Mouse (Mus musculus): ENCODE measurements around the gene Kcnj9. TPM values are rescaled to one million over a fixed set of nuclear protein-coding genes. Genes with fewer than 3 reads are reported as not detected.

Kcnj9 gene
- polyA plus RNA-seq, 1 experiment from 2014 or later, result 0.04 TPM

GRCm38 (mm10) chr1:172279768-172280509 is 49.2 kb downstream of the Kcnj9 start:
- no peaks in the 10 kb centered on the region for H3K36me3 ChIP-seq
- no peak overlapping the region for H3K4me3 ChIP-seq
- H3K27ac ChIP-seq, result no peak overlapping the region
- no peak for ATAC-seq (ENCODE audit: insufficient number of reproducible peaks, low FRiP score, low TSS enrichment, low read depth)
- no peaks in the 10 kb centered on the region for H3K4me1 ChIP-seq
- H3K27me3 ChIP-seq, result no peaks in the 10 kb centered on the region
- no peaks in the 10 kb centered on the region for H3K9me3 ChIP-seq
- WGBS, result 73% methylated on average over 16 of the region's 16 CpGs
- no peak overlapping the region for H3K9ac ChIP-seq
- no peak overlapping the region for H3K4me2 ChIP-seq

GRCm38 (mm10) chr1:172278328-172278727 is 50.8 kb downstream of the Kcnj9 start:
- Histone ChIP-seq H3K4me2 (no peak overlapping the region), H3K4me3 (no peak overlapping the region), H3K27me3 (no peaks in the 10 kb centered on the region), H3K36me3 (no peaks in the 10 kb centered on the region), H3K9ac (no peak overlapping the region), H3K9me3 (no peaks in the 10 kb centered on the region), H3K27ac (no peak overlapping the region), H3K4me1 (no peaks in the 10 kb centered on the region)
- 91% methylated on average over 13 of the region's 13 CpGs for WGBS
- no peak for ATAC-seq (ENCODE audit: insufficient number of reproducible peaks, low FRiP score, low TSS enrichment, low read depth)

DNA sequence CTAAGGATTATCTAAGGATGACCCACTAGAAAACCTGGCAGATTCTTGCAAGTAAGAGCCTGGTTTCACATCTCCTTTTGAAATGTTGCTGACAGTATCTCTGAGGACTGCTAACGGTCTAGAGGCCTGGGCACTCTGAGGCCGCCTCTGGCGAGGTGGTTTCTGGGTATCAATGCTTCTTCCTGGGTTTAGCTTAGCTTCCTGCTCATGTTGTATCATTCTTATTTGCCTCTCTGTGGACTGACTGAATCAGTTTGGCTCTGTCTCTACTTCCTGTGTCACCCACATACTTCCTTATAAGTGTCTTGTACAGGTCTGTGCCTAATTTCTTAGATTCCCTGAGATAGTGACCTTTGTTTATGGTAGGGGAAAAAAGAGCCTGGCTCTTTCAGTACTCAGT is 51.9 kb downstream of the Kcnj9 start:
- no peaks in the 10 kb centered on the region for H3K4me1 ChIP-seq
- no peaks in the 10 kb centered on the region for H3K36me3 ChIP-seq
- no peak overlapping the region for H3K27ac ChIP-seq
- WGBS, result 71% methylated on average over 3 of the region's 3 CpGs
- H3K4me3 ChIP-seq, result no peak overlapping the region
- no peaks in the 10 kb centered on the region for H3K9me3 ChIP-seq
- no peak for ATAC-seq (ENCODE audit: insufficient number of reproducible peaks, low FRiP score, low TSS enrichment, low read depth)
- no peak overlapping the region for H3K9ac ChIP-seq
- no peak overlapping the region for H3K4me2 ChIP-seq
- H3K27me3 ChIP-seq, result no peaks in the 10 kb centered on the region

GRCm38 (mm10) chr1:172274547-172274946 is 54.6 kb downstream of the Kcnj9 start:
- ATAC-seq (ENCODE audit: insufficient number of reproducible peaks, low FRiP score, low TSS enrichment, low read depth), result no peak
- Histone ChIP-seq H3K27me3 (no peaks in the 10 kb centered on the region), H3K4me2 (no peak overlapping the region), H3K9me3 (no peaks in the 10 kb centered on the region), H3K36me3 (no peaks in the 10 kb centered on the region), H3K9ac (no peak overlapping the region), H3K27ac (no peak overlapping the region), H3K4me3 (no peak overlapping the region), H3K4me1 (no peaks in the 10 kb centered on the region)
- WGBS, result 77% methylated on average over 5 of the region's 5 CpGs

GRCm38 (mm10) chr1:172274116-172274515 is 55.0 kb downstream of the Kcnj9 start:
- no peaks in the 10 kb centered on the region for H3K36me3 ChIP-seq
- no peaks in the 10 kb centered on the region for H3K27me3 ChIP-seq
- H3K4me3 ChIP-seq, result no peak overlapping the region
- H3K9me3 ChIP-seq, result no peaks in the 10 kb centered on the region
- H3K4me2 ChIP-seq, result no peak overlapping the region
- no peak overlapping the region for H3K27ac ChIP-seq
- no peak for ATAC-seq (ENCODE audit: insufficient number of reproducible peaks, low FRiP score, low TSS enrichment, low read depth)
- H3K9ac ChIP-seq, result no peak overlapping the region
- no peaks in the 10 kb centered on the region for H3K4me1 ChIP-seq
- WGBS, result 55% methylated on average over 5 of the region's 5 CpGs

GRCm38 (mm10) chr1:172273386-172273785 is 55.7 kb downstream of the Kcnj9 start:
- H3K4me3 ChIP-seq, result no peak overlapping the region
- no peak overlapping the region for H3K4me2 ChIP-seq
- H3K4me1 ChIP-seq, result no peaks in the 10 kb centered on the region
- H3K27me3 ChIP-seq, result no peaks in the 10 kb centered on the region
- WGBS, result 83% methylated on average over 6 of the region's 6 CpGs
- H3K9ac ChIP-seq, result no peak overlapping the region
- H3K27ac ChIP-seq, result no peak overlapping the region
- no peak for ATAC-seq (ENCODE audit: insufficient number of reproducible peaks, low FRiP score, low TSS enrichment, low read depth)
- no peaks in the 10 kb centered on the region for H3K9me3 ChIP-seq
- H3K36me3 ChIP-seq, result no peaks in the 10 kb centered on the region

DNA sequence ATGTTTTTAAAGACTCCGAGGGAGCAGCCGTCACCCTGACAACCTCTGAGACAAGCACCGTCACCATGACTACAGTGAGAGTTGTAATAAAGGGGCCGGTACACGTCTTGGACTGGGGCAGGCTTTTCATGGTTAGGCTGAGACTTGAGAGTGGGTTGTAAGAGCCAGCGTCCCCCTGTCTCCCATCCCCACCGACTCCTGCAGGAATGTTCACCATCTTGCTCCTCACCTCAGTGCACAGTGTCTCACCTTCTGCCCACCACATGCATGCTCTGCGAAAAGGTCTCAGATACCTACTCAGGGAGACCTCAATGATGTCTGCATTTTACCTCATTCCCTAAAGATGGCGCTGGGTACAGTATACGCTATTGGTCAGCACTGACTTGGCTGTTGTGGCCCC is 57.4 kb downstream of the Kcnj9 start:
- H3K4me3 ChIP-seq, result no peak overlapping the region
- no peak overlapping the region for H3K27ac ChIP-seq
- H3K9ac ChIP-seq, result no peak overlapping the region
- no peaks in the 10 kb centered on the region for H3K9me3 ChIP-seq
- H3K4me2 ChIP-seq, result no peak overlapping the region
- H3K4me1 ChIP-seq, result no peaks in the 10 kb centered on the region
- H3K27me3 ChIP-seq, result no peaks in the 10 kb centered on the region
- no peak for ATAC-seq (ENCODE audit: insufficient number of reproducible peaks, low FRiP score, low TSS enrichment, low read depth)
- no peaks in the 10 kb centered on the region for H3K36me3 ChIP-seq
- WGBS, result 73% methylated on average over 10 of the region's 10 CpGs

DNA sequence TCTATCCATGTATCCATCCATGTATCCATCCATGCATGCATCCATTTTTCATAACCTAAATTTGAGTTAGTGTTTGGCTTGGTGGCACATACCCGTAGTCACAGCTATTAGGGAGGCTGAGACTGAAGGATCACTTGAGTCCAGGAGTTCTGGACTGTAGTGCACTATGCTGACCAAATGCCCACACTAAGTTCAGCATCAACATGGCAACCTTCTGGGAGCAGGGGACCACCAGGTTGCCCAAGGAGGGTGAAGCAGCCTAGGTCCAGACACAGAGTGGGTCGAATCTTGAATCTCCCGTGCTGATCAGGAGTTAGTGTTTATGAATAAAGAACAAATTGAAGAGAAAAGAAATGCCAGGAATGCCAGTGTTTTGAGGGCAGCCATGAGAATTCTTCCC is 57.9 kb downstream of the Kcnj9 start:
- H3K9me3 ChIP-seq, result no peaks in the 10 kb centered on the region
- H3K36me3 ChIP-seq, result no peaks in the 10 kb centered on the region
- ATAC-seq (ENCODE audit: insufficient number of reproducible peaks, low FRiP score, low TSS enrichment, low read depth), result no peak
- no peaks in the 10 kb centered on the region for H3K27me3 ChIP-seq
- H3K9ac ChIP-seq, result no peak overlapping the region
- H3K4me1 ChIP-seq, result no peaks in the 10 kb centered on the region
- H3K4me2 ChIP-seq, result no peak overlapping the region
- H3K4me3 ChIP-seq, result no peak overlapping the region
- WGBS, result 81% methylated on average over 3 of the region's 3 CpGs
- H3K27ac ChIP-seq, result no peak overlapping the region

Other genes starting within 250 kb of the Kcnj9 start
- 271 and 272 TPM in 2 replicates for gene Copa, start 246.8 kb downstream of the Kcnj9 start, polyA plus RNA-seq (2015; fragmentation: Nextera tagmentation; extraction: Ambion mirVana)
- 107 and 119 TPM in 2 replicates for gene Ncstn, start 246.5 kb downstream of the Kcnj9 start, polyA plus RNA-seq (2015; fragmentation: Nextera tagmentation; extraction: Ambion mirVana)
- 118 and 137 TPM in 2 replicates for gene Pex19, start 202.6 kb downstream of the Kcnj9 start, polyA plus RNA-seq (2015; fragmentation: Nextera tagmentation; extraction: Ambion mirVana)
- gene Dcaf8, start 181.2 kb downstream of the Kcnj9 start, polyA plus RNA-seq (2015; fragmentation: Nextera tagmentation; extraction: Ambion mirVana), result 134 and 143 TPM in 2 replicates
- 136 and 153 TPM in 2 replicates for gene Pea15a, start 122.5 kb downstream of the Kcnj9 start, polyA plus RNA-seq (2015; fragmentation: Nextera tagmentation; extraction: Ambion mirVana)
- 18.0 and 55.9 TPM in 2 replicates for gene Casq1, start 109.5 kb downstream of the Kcnj9 start, polyA plus RNA-seq (2015; fragmentation: Nextera tagmentation; extraction: Ambion mirVana)
- not detected in 2 replicates for gene Atp1a4, start 70.9 kb downstream of the Kcnj9 start, polyA plus RNA-seq (2015; fragmentation: Nextera tagmentation; extraction: Ambion mirVana)
- 51.4 and 62.7 TPM in 2 replicates for gene Igsf8, start 67.7 kb downstream of the Kcnj9 start, polyA plus RNA-seq (2015; fragmentation: Nextera tagmentation; extraction: Ambion mirVana)
- gene Atp1a2, start 31.3 kb downstream of the Kcnj9 start, polyA plus RNA-seq (2015; fragmentation: Nextera tagmentation; extraction: Ambion mirVana), result 5.0 and 8.4 TPM in 2 replicates
- 0.04 and 0.05 TPM in 2 replicates for gene Kcnj10, start 11.9 kb upstream of the Kcnj9 start, polyA plus RNA-seq (2015; fragmentation: Nextera tagmentation; extraction: Ambion mirVana)
- gene Pigm, start 47.2 kb upstream of the Kcnj9 start, polyA plus RNA-seq (2015; fragmentation: Nextera tagmentation; extraction: Ambion mirVana), result 4.9 and 5.2 TPM in 2 replicates
- 0.47 and 0.52 TPM in 2 replicates for gene Slamf9, start 146.0 kb upstream of the Kcnj9 start, polyA plus RNA-seq (2015; fragmentation: Nextera tagmentation; extraction: Ambion mirVana)
- 39.6 and 41.0 TPM in 2 replicates for gene Igsf9, start 152.5 kb upstream of the Kcnj9 start, polyA plus RNA-seq (2015; fragmentation: Nextera tagmentation; extraction: Ambion mirVana)
- 233 and 277 TPM in 2 replicates for gene Tagln2, start 170.7 kb upstream of the Kcnj9 start, polyA plus RNA-seq (2015; fragmentation: Nextera tagmentation; extraction: Ambion mirVana)
- 2.2 and 2.3 TPM in 2 replicates for gene Cfap45, start 191.5 kb upstream of the Kcnj9 start, polyA plus RNA-seq (2015; fragmentation: Nextera tagmentation; extraction: Ambion mirVana)
- gene Vsig8, start 226.6 kb upstream of the Kcnj9 start, polyA plus RNA-seq (2015; fragmentation: Nextera tagmentation; extraction: Ambion mirVana), result 3.7 and 3.8 TPM in 2 replicates

All from limb, embryonic 15.5 days (tissue).